In genomic region chr6:88321879-88322278, GRCm38 (mm10) we compare ENCODE assay signal across 8 mouse cellular contexts.
DNase-seq lines count a peak whose midpoint lies in the region; ATAC-seq and TF ChIP-seq lines count a peak whose summit lies in the region.

No protein-coding gene starts in this region.

- peak; percentile 40 for DNase-seq in forebrain, embryonic 10.5 days (ENCODE audit: extremely low spot score, low spot score)
- DNase-seq in urinary bladder, adult 18-20 months (ENCODE audit: low spot score in 2 of 2), result peak; percentile 45 to 75
- DNase-seq in urinary bladder, postnatal 10 days (ENCODE audit: low spot score), result no peak
- DNase-seq in large intestine, adult 2 months (ENCODE audit: low read depth, low spot score), result peak; percentile 75
- peak; percentile 65 for DNase-seq in stomach, postnatal 0 days (ENCODE audit: low spot score)
- DNase-seq in c-Kit-positive CD71-positive TER-119-positive erythroid progenitor cells, embryonic 14.5 days (ENCODE audit: low spot score), result no peak
- no peak for DNase-seq in spleen, postnatal 14 days (ENCODE audit: low spot score in 2 of 2)

- H3K4me3 ChIP-seq in forebrain, embryonic 10.5 days, result no peak overlapping the region
- H3K4me3 ChIP-seq in forebrain, embryonic 16.5 days (replicated peaks; ENCODE audit: low read length), result no peak overlapping the region
- no peak overlapping the region for H3K4me3 ChIP-seq in stomach, postnatal 0 days (ENCODE audit: low read depth, low read length)

- no peak overlapping the region for H3K9ac ChIP-seq in forebrain, embryonic 16.5 days (replicated peaks; ENCODE audit: low read depth, low read length)
- H3K9ac ChIP-seq in stomach, postnatal 0 days (ENCODE audit: low read length), result no peak overlapping the region

- H3K27me3 ChIP-seq in forebrain, embryonic 10.5 days (ENCODE audit: poor library complexity, severe bottlenecking), result no peaks in the 10 kb centered on the region
- H3K27me3 ChIP-seq in forebrain, embryonic 16.5 days (replicated peaks; ENCODE audit: control insufficient read depth, insufficient read depth, low read length), result no peaks in the 10 kb centered on the region
- no peaks in the 10 kb centered on the region for H3K27me3 ChIP-seq in stomach, postnatal 0 days (ENCODE audit: control insufficient read depth, insufficient read depth, low read length)

- peak overlapping the region; percentile 36 for H3K27ac ChIP-seq in forebrain, embryonic 10.5 days
- H3K27ac ChIP-seq in forebrain, embryonic 16.5 days (ENCODE audit: low read length), result no peak overlapping the region
- no peak overlapping the region for H3K27ac ChIP-seq in stomach, postnatal 0 days (replicated peaks)

- 49% methylated on average over 7 of the region's 7 CpGs for WGBS in forebrain, embryonic 10.5 days
- 61% methylated on average over 7 of the region's 7 CpGs for WGBS in forebrain, embryonic 16.5 days
- WGBS in large intestine, adult 2 months, result 22% methylated on average over 7 of the region's 7 CpGs
- WGBS in stomach, postnatal 0 days, result 30% methylated on average over 7 of the region's 7 CpGs

- H3K4me2 ChIP-seq in forebrain, embryonic 16.5 days (ENCODE audit: low read length), result no peak overlapping the region
- H3K4me2 ChIP-seq in stomach, postnatal 0 days (replicated peaks; ENCODE audit: low read depth), result no peak overlapping the region

- no peaks in the 10 kb centered on the region for H3K36me3 ChIP-seq in forebrain, embryonic 10.5 days (replicated peaks)
- no peaks in the 10 kb centered on the region for H3K36me3 ChIP-seq in forebrain, embryonic 16.5 days (ENCODE audit: control insufficient read depth, insufficient read depth)
- no peaks in the 10 kb centered on the region for H3K36me3 ChIP-seq in stomach, postnatal 0 days (ENCODE audit: control insufficient read depth, insufficient read depth, low read length)

- no peak for TF ChIP-seq EP300 in stomach, postnatal 0 days (optimal IDR thresholded peaks at IDR 0.05)

- H3K4me1 ChIP-seq in forebrain, embryonic 10.5 days, result peaks cover 19% of the 10 kb centered on the region
- H3K4me1 ChIP-seq in forebrain, embryonic 16.5 days (replicated peaks; ENCODE audit: control insufficient read depth, insufficient read depth, low read length), result no peaks in the 10 kb centered on the region
- no peaks in the 10 kb centered on the region for H3K4me1 ChIP-seq in stomach, postnatal 0 days (replicated peaks; ENCODE audit: control insufficient read depth, insufficient read depth)

- no peak for ATAC-seq in forebrain, embryonic 16.5 days
- ATAC-seq in stomach, postnatal 0 days (ENCODE audit: low FRiP score, low TSS enrichment), result peak; percentile 90

- H3K9me3 ChIP-seq in forebrain, embryonic 10.5 days, result no peaks in the 10 kb centered on the region
- no peaks in the 10 kb centered on the region for H3K9me3 ChIP-seq in forebrain, embryonic 16.5 days (ENCODE audit: control insufficient read depth, low read length)
- no peaks in the 10 kb centered on the region for H3K9me3 ChIP-seq in stomach, postnatal 0 days (ENCODE audit: control insufficient read depth, low read length)

- peak; percentile 74 for TF ChIP-seq CTCF in stomach, postnatal 0 days (IDR thresholded peaks at IDR 0.05; ENCODE audit: low read depth)

Comparison
In these comparisons a context has a peak if more than half of its experiments do, and no peak if none do; other contexts are left out.
1. DNase-seq: peak in forebrain, embryonic 10.5 days (single experiment), urinary bladder, adult 18-20 months (2 of 2), large intestine, adult 2 months (single experiment) and stomach, postnatal 0 days (single experiment); none in urinary bladder, postnatal 10 days (single experiment), c-Kit-positive CD71-positive TER-119-positive erythroid progenitor cells, embryonic 14.5 days (single experiment) and spleen, postnatal 14 days (0 of 2).